Mouse (Mus musculus): ENCODE measurements around the gene Edem2. TPM values are rescaled to one million over a fixed set of nuclear protein-coding genes. Genes with fewer than 3 reads are reported as not detected.

Gene Edem2
- total RNA-seq, 4 experiments from 2014 or later, result 41.1 to 65.1 (median 54.5) TPM

DNA sequence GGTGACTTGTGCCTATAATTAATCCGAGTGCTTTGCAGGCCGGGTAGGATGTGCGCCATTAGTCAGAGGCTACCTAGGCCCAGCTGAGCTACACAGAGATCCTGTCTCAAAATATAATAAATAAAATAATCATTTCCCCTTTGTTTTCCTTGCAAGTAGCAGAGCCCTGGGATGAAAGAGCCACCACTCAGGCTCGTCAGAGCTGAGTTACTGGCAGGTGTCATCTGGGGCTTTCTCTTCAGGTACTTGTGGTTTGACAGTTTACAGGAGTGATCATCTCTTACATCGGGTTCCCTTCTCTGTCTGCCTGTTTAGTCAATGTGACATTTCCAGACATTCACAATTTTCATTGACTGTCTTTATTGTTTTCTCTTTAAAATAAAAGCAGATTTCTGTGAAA lies 42.7 kb downstream of the Edem2 start:
- no peak for DNase-seq

- DNase-seq, result no peak
Observed at GRCm38 (mm10) chr2:155683821-155684220, 45.5 kb downstream of the Edem2 start.

GRCm38 (mm10) chr2:155683137-155683536 lies 46.1 kb downstream of the Edem2 start:
- no peak for DNase-seq

DNA sequence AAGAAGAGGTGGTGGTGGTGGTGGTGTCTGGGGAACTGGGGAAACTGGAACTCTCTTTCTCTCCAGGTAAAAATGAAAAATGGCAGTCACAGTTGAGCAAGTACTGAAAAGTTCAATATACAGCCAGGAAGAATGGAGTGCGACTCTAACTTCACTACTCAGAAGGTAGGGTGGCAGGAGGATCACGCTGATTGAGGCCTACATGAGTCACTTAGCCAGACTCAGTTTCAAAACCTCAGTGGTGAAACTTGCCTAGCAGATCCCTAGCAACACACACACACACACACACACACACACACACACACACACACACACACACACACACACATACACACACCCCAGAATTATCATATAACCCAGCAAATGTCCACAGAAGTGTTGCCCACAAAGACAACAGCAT lies 47.4 kb downstream of the Edem2 start:
- no peak for DNase-seq

DNA sequence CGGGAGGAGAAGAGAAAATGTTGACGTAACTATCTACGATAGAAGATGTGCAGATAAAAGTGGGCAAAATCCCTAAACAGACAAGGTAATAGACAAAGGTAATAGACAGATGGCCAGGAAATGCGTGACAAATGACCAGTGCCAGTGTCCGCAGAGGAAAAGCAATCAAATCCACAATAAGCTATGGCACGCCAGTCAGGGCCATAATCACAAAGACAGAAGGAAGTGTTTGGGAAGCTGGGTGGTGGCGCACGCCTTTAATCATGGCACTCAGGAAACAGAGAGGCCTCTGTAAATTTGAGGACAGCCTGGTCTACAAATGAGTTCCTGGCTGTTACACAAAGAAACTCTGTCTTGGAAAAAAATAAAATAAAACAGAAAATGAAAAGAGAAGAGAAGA lies 48.1 kb downstream of the Edem2 start:
- no peak for DNase-seq

GRCm38 (mm10) chr2:155680591-155680990 lies 48.7 kb downstream of the Edem2 start:
- no peak for DNase-seq

- DNase-seq, result no peak
Observed at GRCm38 (mm10) chr2:155679586-155680110, 49.6 kb downstream of the Edem2 start.

- no peak for DNase-seq
Observed at GRCm38 (mm10) chr2:155675118-155675517, 54.2 kb downstream of the Edem2 start.

- DNase-seq, result peak; percentile 43
Observed at GRCm38 (mm10) chr2:155673546-155673945, 55.7 kb downstream of the Edem2 start.

DNA sequence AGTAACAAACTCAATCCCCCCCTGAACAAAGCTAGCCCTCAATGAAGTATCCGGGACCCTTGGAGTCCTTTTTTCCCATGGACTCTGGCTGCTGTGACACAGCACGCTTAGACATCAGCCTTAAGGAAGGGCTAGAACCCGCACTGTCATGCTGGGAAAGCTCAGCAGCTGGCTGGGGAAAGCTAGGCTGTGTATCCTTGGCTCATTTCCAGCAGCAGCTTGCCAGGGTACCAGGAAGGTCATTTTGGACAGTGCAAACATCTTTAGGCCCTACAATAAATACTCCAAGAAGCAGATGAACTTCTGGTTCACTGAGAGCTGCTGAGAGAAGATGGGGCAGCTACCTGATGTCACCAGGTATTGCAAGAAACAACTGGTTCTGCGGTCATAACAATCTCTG lies 58.0 kb downstream of the Edem2 start:
- peak; percentile 46 for DNase-seq

DNA sequence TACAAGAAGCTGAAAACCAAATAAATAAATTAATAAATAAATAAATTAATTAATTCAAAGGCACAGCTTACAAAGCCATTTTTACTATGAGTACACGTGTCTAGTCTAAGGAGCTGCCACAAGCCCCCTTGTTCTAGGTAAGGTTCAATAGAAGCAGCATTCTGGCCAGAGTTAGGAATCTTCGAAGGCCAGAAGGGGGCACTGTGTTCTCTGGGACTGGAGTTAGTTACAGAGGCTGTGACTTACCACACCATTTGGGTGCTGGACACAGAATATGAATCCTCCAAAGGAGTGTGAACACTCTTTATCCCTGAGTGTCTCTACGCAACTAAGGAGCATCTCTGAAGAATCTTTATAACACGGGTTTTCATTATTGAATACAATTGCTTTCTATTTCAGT lies 60.8 kb downstream of the Edem2 start:
- no peak for DNase-seq

DNA sequence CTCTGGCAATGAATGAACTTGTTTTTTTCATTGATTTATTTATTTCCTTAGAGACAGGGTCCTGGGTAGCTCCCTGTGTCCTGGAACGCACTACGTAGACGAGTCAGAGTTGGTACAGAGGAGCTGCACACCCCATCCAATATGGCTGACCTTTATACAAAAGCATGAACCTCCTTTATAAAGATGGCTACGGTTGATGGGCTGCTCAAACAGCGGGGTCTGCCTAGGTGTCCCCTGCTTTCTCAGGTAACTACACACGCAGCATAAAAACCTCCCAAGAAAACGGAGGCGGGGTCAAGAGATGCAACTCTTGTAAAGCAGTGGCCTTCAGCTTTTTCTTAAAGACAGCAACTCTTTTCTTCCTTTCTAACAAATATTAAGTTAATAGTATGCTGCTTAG lies 61.4 kb downstream of the Edem2 start:
- DNase-seq, result no peak

DNA sequence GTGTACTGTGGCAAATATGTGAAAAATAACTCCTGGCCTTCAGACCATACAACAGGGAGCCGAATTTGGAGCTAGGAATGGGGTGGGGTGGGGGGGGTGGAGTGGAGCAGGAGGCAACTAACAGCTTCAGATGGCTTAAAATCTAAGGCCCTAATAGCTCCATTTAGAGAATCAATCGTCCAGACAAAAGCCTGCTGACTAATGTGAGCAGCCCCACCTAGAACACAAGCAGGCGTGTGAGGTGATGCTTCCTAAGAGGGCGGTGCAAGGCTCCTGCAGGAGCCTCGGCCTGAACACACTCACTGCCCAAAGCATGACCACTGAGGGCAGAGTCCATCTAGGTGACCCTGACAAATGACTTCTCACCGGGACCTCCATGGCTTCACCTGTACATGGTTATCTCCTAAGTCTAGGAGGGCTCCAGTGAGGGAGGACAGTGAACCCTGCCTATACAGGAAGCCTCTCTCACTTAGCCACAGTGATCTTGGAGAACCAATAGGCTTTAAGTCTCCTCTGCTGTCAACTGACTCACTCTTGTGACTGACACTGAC lies 65.3 kb downstream of the Edem2 start:
- DNase-seq, result no peak

DNA sequence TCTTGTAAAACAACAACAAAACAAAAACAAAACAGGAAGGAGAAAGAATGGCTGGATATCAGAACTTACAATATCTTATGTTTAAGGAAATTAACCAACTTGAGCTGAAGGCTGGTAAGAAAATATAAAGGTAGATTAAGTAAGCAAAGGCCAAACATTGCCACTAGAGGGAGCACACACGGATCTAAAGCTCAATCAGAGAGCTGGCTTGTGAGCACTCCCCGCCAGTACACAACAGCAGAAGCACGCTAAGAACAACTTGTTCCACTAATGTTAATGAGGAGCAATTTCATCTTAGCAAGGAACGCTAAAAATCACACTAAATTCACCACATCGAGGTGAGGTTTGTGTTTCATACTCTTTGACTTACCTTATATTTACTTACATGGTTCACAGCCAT lies 66.2 kb downstream of the Edem2 start:
- no peak for DNase-seq

DNA sequence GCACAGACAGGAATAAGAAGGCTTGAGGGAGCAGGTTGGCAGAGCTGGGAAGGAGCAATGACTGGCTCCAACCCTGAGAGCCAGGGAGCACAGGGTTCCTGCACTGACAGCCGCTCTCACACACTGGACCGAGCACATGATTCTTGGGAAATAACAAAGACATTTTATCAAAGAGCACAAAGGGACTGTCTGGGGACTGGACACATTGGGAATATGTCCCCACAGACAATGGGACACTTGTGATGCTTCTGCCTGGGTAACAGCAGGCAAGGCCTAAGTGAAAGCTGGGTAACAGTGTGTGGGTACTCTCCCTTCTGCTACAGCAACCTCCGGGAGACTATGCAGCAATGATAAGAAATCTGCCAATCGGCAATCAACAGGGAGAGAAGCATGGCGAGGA lies 66.9 kb downstream of the Edem2 start:
- no peak for DNase-seq

DNA sequence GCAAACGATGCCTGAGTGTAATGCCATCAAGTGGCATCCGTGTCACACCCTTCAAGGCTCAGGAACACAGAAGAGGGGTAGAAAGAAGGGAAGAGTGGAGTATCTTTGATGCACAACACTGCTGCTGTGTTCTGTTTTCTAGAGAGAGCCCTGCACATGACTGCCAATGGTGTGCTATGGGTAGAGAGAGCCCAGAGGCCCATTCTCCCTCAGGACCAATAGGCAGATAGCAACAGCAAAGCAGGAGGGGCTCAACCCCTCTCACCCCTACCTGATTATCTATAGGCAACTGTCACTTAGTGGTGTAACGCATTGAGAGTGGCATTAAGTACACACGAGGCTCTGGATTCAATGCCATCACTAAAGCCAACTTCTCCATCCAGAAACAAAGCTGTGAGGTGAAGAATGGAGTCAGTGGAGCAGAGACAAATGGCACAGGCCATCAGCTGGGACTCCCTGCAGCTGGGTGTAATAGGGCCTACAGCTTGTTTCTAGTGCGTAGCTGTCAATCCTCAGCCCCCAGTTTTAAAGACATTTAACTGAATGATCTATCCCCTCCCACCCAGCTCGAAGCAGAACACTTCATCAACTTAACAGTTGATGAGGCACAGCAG lies 73.4 kb downstream of the Edem2 start:
- no peak for DNase-seq

DNA sequence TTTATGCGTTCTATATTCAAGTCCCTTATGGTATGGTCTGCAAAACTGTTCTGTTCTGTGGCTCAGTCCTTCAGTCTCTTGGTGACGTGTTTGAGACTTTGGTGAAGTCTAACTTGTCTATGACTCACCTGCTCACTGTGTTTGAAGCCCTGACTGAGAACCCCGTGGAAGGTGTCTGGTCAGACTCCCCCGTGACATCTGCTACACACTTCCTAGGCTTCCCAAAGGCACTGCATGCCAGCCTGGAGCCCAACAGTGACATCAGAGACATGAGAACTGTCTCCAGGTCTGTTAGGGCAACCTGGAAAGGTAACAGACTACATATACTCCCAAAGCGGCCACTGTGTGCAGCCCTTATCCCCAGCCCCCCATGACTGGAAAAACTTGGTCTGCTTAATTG lies 76.7 kb downstream of the Edem2 start:
- no peak for DNase-seq

Other genes starting within 250 kb of the Edem2 start
- gene Acss2, start 211.5 kb downstream of the Edem2 start, total RNA-seq (2022), result 10 to 100 TPM; 41.7 to 70.9 (median 65.8) TPM
- 1 to 10 TPM; 3.6 to 9.0 (median 6.3) TPM for gene Ggt7, start 211.2 kb downstream of the Edem2 start, total RNA-seq (2022)
- gene Gss, start 136.7 kb downstream of the Edem2 start, total RNA-seq (2022), result 10 to 100 TPM; 57.8 to 78.0 (median 72.3) TPM
- under 1 TPM; 0.15 to 0.46 (median 0.22) TPM for gene Myh7b, start 118.3 kb downstream of the Edem2 start, total RNA-seq (2022)
- 100 to 1,000 TPM; 137 to 164 (median 150) TPM for gene Trpc4ap, start 37.1 kb downstream of the Edem2 start, total RNA-seq (2022)
- gene Gm17581, start 6.4 kb upstream of the Edem2 start, total RNA-seq (2022), result not detected
- 10 to 100 TPM; 26.6 to 47.2 (median 39.0) TPM for gene Procr, start 21.6 kb upstream of the Edem2 start, total RNA-seq (2022)
- gene Mmp24, start 45.9 kb upstream of the Edem2 start, total RNA-seq (2022), result 1 to 10 TPM; 1.2 to 4.5 (median 2.6) TPM
- 100 to 1,000 TPM; 285 to 331 (median 289) TPM for gene BC029722, start 90.0 kb upstream of the Edem2 start, total RNA-seq (2022)
- 100 to 1,000 TPM; 139 to 179 (median 160) TPM for gene Eif6, start 97.5 kb upstream of the Edem2 start, total RNA-seq (2022)
- under 1 TPM in 3 of 4 experiments, not detected in 1; 0.06 to 0.15 (median 0.10) TPM for gene Fam83c, start 105.4 kb upstream of the Edem2 start, total RNA-seq (2022)
- 100 to 1,000 TPM; 123 to 147 (median 135) TPM for gene Uqcc1, start 200.8 kb upstream of the Edem2 start, total RNA-seq (2022)
- not detected for gene Gm15557, start 211.3 kb upstream of the Edem2 start, total RNA-seq (2022)
- gene Gdf5, start 215.9 kb upstream of the Edem2 start, total RNA-seq (2022), result under 1 TPM; 0.18 to 0.77 (median 0.48) TPM
- gene Cep250, start 227.0 kb upstream of the Edem2 start, total RNA-seq (2022), result 10 to 100 TPM; 12.6 to 27.5 (median 19.7) TPM